Mouse (Mus musculus) heart, embryonic 10.5 days (tissue): ENCODE measurements around the gene Elmod2. TPM values are rescaled to one million over a fixed set of nuclear protein-coding genes. Genes with fewer than 3 reads are reported as not detected.

Experiments used
- DNase-seq: peaks from one replicate; pipeline ENCODE4 v3.0.0-alpha.2; 2017; ENCODE audit warnings: low spot score
- H3K27ac ChIP-seq: fragments of 300-500 bp; sonication (generic); 2 replicates; pipeline ENCODE4 v1.5.1; 2016; ENCODE audit warnings: mild to moderate bottlenecking
- H3K27me3 ChIP-seq: fragments of 300-500 bp; sonication (generic); 2 replicates; pipeline ENCODE4 v1.6.1; 2016; ENCODE audit warnings: mild to moderate bottlenecking; ENCODE audit not compliant: poor library complexity, insufficient read depth, severe bottlenecking
- H3K36me3 ChIP-seq: fragments of 300-500 bp; sonication (generic); 2 replicates; pipeline ENCODE4 v1.6.1; 2016; ENCODE audit warnings: mild to moderate bottlenecking, moderate library complexity
- H3K4me1 ChIP-seq: fragments of 300-500 bp; sonication (generic); 2 replicates; pipeline ENCODE4 v1.6.1; 2016; ENCODE audit warnings: mild to moderate bottlenecking
- H3K4me3 ChIP-seq: fragments of 300-500 bp; sonication (generic); 2 replicates; pipeline ENCODE4 v1.5.1; 2016; ENCODE audit warnings: mild to moderate bottlenecking, moderate library complexity
- H3K9me3 ChIP-seq: fragments of 300-500 bp; sonication (generic); 2 replicates; pipeline ENCODE4 v1.6.1; 2016; ENCODE audit warnings: mild to moderate bottlenecking, moderate library complexity
- WGBS: fragments of 180-500 bp; shearing (Covaris S2); methylation state at CpG from one replicate; pipeline ENCODE4 v1.1.7; 2016; 5-methylcytosine and 5-hydroxymethylcytosine counted together
- polyA plus RNA-seq: library from polyadenylated mRNA; unstranded; fragments of >200 nt; fragmentation: Nextera tagmentation; extraction: Ambion mirVana; gene quantifications from 2 replicates; pipeline ENCODE4 v1.2.1, GENCODE M21; 2016

Gene Elmod2
- polyA plus RNA-seq, result 14.5 and 15.4 TPM in 2 replicates

DNA sequence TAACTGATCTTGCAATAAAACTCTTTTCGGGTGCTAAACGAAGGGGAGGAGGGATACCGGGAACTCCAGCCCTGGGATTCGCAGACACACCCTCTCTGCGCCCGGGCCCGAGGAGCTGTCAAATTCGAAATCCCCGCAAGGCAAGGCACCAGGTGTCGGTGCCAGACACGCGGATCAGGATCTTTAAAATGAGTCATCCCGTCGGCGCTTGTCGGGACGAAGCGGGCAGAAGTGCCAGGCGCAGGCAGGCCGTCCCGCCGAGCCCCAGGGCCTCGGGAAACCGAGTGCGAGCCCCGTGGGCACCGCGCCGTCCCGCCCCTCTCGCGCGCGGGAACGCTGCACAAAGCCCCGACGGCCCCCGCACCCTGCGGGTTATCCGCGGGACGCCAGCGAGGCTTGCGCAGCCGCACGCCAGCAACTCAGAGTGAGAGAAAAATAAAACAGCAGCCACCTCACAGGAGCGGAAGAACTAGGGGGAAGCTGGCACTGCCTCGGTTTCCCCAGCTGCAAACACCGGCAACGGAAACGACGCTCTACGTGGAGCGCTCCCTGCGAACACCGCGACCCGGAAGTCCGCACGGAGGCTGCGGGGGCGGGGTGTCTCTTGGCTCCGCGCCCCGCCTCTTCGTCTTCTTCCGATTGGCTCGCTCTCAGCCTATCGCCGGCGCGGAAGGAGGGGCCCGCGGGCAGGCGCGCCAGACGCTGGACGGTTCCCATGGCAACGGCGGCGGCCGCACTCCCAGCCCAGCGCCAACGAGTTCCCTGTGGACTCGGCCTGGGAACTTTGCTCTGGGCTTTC, at the start of gene Elmod2:
Gene Elmod2 (minus strand): TSS at position 588 of the 799 bp plus-strand sequence.
- peaks cover 15% of the 10 kb centered on the region for H3K36me3 ChIP-seq
- DNase-seq, result peak; percentile 97
- H3K27me3 ChIP-seq, result peaks cover 14% of the 10 kb centered on the region; the same call in 1 of the 2 replicates
- H3K27ac ChIP-seq, result peak within 1 kb of the TSS; percentile 92
- H3K4me3 ChIP-seq, result peak within 1 kb of the TSS; percentile 97
- WGBS, result under 1% methylated on average over 79 of the region's 85 CpGs
- no peaks in the 10 kb centered on the region for H3K9me3 ChIP-seq
- H3K4me1 ChIP-seq, result no peaks in the 10 kb centered on the region

DNA sequence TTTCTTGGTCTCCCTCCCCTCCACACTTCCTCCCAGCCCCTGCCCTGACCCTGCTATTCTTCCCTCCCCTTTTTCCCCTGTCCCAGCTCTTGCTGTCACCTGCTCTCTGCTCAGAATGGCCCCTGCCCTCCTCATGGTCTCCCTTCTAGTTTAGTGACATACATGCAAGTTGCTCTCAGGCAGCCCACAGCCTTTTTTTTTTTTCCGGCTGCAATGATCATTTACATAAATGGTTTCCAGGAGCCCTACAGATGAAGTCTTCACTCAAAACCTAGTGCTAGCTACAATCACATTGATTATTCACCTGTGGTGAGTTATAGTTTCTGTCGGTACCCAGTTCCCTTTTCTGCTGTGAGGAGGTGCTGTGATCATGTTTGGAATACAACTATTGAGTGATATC, 48.7 kb upstream of the Elmod2 start:
- Histone ChIP-seq H3K27ac (no peak overlapping the region), H3K4me3 (no peak overlapping the region), H3K27me3 (no peaks in the 10 kb centered on the region), H3K36me3 (no peaks in the 10 kb centered on the region), H3K9me3 (no peaks in the 10 kb centered on the region), H3K4me1 (no peaks in the 10 kb centered on the region)
- DNase-seq, result no peak
- 81% methylated on average over 2 of the region's 2 CpGs for WGBS

DNA sequence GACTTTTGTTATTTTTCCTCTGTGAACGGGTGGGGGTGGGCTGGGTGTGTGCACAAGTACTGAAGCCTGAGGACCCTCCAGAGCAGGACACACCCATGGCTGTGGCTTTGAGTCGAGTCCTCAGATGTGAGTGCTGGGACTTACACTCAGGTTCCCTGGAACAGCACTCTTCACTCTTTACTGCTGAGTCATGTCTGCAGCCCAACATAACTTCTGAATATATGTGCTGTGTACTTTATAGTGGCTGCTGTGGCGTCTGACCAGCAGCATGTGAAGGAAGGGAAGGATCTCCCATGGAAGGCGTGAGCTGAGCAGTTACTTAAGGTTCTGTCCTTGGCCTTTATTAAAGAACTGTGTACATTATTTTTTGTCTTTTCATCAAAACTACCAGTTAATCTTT, 47.9 kb upstream of the Elmod2 start:
- WGBS, result 70% methylated on average over 4 of the region's 4 CpGs
- Histone ChIP-seq H3K4me1 (no peaks in the 10 kb centered on the region), H3K4me3 (no peak overlapping the region), H3K27ac (no peak overlapping the region), H3K27me3 (no peaks in the 10 kb centered on the region), H3K9me3 (no peaks in the 10 kb centered on the region), H3K36me3 (no peaks in the 10 kb centered on the region)
- no peak for DNase-seq

DNA sequence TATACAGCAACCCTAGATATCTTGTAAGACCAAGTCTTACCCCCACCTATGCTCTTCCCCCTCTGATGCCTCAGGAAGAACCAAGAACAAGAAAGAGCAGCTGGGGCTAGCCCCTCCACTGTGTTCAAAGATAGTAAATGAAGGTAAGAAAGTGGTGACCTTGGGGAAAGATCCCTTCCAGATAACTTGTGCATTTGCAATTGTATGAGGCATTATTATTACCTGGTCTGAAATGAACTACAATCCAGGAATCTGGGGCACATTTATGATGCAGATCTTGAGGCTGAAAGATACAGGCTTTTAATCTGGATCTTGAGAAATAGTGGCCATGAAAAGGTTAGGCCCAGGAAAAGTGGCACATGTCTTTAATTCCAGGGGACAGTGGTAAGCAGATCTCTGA, 44.9 kb upstream of the Elmod2 start:
- Histone ChIP-seq H3K4me3 (no peak overlapping the region), H3K27ac (no peak overlapping the region), H3K9me3 (no peaks in the 10 kb centered on the region), H3K36me3 (no peaks in the 10 kb centered on the region), H3K4me1 (no peaks in the 10 kb centered on the region), H3K27me3 (no peaks in the 10 kb centered on the region)
- no peak for DNase-seq

DNA sequence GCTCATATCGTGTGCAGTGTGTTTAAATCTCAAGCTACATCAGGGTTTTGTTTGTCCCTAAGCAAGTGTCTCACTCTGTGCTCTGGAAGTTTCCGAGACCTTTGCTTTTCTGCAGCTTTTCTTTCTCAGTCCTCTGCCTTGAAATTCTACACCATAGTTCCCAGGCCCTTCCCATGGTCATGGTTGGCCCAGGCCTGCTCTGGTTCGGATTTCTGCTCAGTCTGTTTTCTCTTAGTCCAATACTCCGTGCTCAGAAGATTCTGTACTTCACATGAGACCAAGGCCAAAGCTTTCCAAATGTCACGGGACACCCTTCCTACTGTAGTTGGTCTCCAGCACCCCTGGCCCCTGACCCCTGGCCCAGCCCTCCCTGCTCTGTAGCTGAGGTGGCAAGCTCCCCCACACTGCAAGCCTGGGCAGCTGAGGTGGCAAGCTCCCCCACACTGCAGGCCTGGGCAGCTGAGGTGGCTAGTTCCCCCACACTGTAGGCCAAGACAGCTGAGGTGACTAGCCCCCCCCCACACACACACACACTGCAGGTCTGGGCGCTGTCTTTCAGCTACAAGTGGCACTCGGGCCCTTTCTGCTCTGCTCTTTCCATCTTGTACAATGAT, 31.0 kb upstream of the Elmod2 start:
- H3K4me1 ChIP-seq, result no peaks in the 10 kb centered on the region
- H3K27me3 ChIP-seq, result no peaks in the 10 kb centered on the region
- 0 out of 2 replicates have a peak overlapping the region, but pooled peaks have one; percentile 36 for H3K27ac ChIP-seq
- no peak for DNase-seq
- H3K9me3 ChIP-seq, result no peaks in the 10 kb centered on the region
- H3K4me3 ChIP-seq, result no peak overlapping the region
- no peaks in the 10 kb centered on the region for H3K36me3 ChIP-seq
- 64% methylated on average over 7 of the region's 7 CpGs for WGBS

DNA sequence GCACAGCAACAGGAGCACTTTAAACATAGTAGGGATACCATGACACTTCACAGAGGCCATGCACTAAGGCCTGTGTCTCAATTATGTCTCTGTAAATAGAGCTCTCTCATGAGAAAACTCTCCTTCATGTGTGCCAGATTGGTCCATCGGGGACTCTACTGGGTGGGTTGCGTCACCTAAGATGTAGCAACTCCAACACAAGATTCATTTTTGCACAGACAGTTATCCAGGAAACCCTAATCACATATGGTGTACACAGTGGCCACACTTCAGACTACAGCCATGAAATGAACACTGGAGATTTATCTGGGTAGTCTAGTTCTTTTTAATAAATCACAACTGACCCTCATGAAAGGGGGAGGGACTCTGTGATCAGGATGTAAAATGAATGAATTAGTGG, 19.0 kb upstream of the Elmod2 start:
- no peaks in the 10 kb centered on the region for H3K36me3 ChIP-seq
- no peak overlapping the region for H3K4me3 ChIP-seq
- H3K9me3 ChIP-seq, result no peaks in the 10 kb centered on the region
- DNase-seq, result no peak
- 94% methylated on average over 2 of the region's 2 CpGs for WGBS
- H3K27ac ChIP-seq, result no peak overlapping the region
- H3K4me1 ChIP-seq, result no peaks in the 10 kb centered on the region
- peaks cover 12% of the 10 kb centered on the region for H3K27me3 ChIP-seq

DNA sequence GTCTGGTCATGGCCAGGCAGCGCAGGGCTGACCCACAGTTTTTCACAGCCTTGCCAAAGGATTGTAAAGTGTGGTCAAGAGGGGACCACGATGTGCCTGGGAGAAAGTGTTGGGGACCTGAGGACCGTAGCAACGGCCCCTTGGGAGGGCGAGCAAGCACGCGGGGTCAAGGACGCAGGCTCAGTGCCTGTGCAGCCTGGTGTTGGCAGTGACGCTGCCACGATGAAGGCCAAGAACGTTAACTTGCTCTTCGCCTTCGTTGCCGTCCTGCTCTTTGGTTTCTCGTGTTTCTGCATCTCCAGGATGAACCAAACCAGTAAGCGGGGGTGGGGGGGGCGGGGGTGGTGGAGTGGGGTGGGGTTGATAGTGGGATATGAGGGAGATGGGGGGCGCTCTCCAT, 16.0 kb upstream of the Elmod2 start, which contains the start of gene Mgat4d:
Gene Mgat4d (plus strand): TSS at position 209 of the 400 bp plus-strand sequence.
- no peak for DNase-seq
- H3K4me3 ChIP-seq, result no peak within 1 kb of the TSS
- 60% methylated on average over 18 of the region's 18 CpGs for WGBS

DNA sequence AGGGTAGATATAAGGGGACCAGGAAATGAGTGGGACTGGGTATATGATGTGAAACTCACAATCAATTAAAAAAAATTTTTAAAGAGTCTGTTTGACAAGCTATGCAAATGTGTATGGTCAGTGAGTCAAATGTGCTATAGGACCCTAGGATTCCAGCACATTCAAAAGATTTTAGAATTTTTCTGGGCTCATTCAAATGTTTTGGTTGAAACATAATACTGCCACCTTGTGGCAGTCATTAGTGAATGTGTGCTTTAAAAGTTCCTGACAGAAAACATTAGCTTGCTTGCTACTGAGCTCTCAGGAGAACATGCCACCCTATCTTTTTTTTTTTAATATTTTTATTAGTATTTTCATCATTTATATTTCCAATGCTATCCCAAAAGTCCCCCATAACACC, 10.4 kb upstream of the Elmod2 start:
- H3K36me3 ChIP-seq, result no peaks in the 10 kb centered on the region
- no peak overlapping the region for H3K27ac ChIP-seq
- no peaks in the 10 kb centered on the region for H3K9me3 ChIP-seq
- H3K4me3 ChIP-seq, result no peak overlapping the region
- no peaks in the 10 kb centered on the region for H3K4me1 ChIP-seq
- DNase-seq, result no peak
- H3K27me3 ChIP-seq, result peaks cover 1% of the 10 kb centered on the region

More for the DNA sequence above, 16.0 kb upstream of the Elmod2 start, which contains the start of gene Mgat4d:
- Histone ChIP-seq H3K27me3 (peaks cover 12% of the 10 kb centered on the region), H3K36me3 (no peaks in the 10 kb centered on the region), H3K4me1 (no peaks in the 10 kb centered on the region), H3K9me3 (no peaks in the 10 kb centered on the region), H3K27ac (no peak within 1 kb of the TSS)

DNA sequence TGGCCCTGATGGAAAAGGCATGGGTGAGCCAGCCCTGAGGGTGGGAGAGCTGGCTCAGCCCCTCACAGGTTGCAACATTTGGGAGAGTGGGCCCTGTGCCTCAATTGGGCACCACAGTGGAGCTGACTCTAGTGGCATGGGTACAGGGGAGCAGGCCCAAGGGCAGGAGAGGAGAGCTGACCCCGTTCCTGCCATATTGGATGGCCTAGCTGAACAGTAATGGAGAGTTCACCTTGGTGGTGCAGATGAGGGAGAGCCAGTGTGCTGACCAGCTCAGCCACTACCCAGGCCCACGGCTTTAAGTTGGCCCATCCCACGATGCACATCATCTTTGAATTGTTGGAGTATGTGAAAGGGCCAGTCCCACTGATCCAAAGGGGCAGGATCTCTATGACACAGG, 9.8 kb upstream of the Elmod2 start:
- no peaks in the 10 kb centered on the region for H3K36me3 ChIP-seq
- DNase-seq, result no peak
- H3K4me3 ChIP-seq, result no peak overlapping the region
- H3K27ac ChIP-seq, result no peak overlapping the region
- H3K9me3 ChIP-seq, result no peaks in the 10 kb centered on the region
- WGBS, result 75% methylated on average over 3 of the region's 3 CpGs
- no peaks in the 10 kb centered on the region; the same call in 1 of the 2 replicates for H3K27me3 ChIP-seq
- H3K4me1 ChIP-seq, result no peaks in the 10 kb centered on the region

DNA sequence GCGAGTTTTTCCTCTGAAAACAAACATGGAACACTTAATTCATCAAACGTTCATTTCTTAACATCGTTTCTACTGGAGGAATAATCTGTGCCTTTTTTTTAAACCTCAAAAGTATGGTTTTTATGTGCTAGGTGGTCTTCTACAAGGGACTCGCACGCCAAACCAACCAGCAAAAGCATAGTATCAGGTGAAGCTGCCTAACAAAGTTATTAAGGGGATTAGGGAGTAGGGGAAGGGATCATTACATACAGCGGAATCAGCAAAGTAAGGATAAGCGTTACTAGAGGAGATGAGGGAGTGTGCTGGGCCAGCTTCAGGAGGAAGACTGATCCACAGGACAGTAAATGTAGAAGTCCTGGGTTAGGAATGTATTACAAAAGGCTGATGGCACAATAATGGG, 578 bp upstream of the Elmod2 start:
- 6% methylated on average over 7 of the region's 7 CpGs for WGBS
- H3K4me3 ChIP-seq, result peak overlapping the region; percentile 97
- peaks cover 9% of the 10 kb centered on the region for H3K36me3 ChIP-seq
- H3K9me3 ChIP-seq, result no peaks in the 10 kb centered on the region
- no peak overlapping the region for H3K27ac ChIP-seq
- DNase-seq, result no peak
- peaks cover 14% of the 10 kb centered on the region; the same call in 1 of the 2 replicates for H3K27me3 ChIP-seq
- H3K4me1 ChIP-seq, result no peaks in the 10 kb centered on the region

DNA sequence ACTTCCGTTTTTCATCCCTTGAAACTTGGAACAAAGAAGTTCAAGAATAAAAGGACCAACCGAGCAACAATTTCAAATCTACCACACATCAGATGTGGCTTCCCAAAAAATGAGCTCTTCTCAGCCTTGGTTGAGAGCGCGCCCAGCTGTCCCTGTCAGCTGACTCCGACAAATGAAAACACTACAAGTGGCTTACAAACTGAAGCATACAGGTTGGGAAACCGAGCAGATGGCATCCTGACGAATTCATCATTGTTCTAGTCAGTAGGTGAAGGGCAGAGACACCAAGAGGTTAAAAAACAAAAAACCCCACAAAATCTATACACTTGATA, 753 bp downstream of the Elmod2 start:
- Histone ChIP-seq H3K4me1 (no peaks in the 10 kb centered on the region), H3K4me3 (peak overlapping the region; percentile 97), H3K27ac (peak overlapping the region; percentile 92; the same call in 1 of the 2 replicates), H3K9me3 (no peaks in the 10 kb centered on the region), H3K36me3 (peaks cover 17% of the 10 kb centered on the region), H3K27me3 (peaks cover 14% of the 10 kb centered on the region; the same call in 1 of the 2 replicates)
- DNase-seq, result no peak
- 9% methylated on average over 7 of the region's 7 CpGs for WGBS

DNA sequence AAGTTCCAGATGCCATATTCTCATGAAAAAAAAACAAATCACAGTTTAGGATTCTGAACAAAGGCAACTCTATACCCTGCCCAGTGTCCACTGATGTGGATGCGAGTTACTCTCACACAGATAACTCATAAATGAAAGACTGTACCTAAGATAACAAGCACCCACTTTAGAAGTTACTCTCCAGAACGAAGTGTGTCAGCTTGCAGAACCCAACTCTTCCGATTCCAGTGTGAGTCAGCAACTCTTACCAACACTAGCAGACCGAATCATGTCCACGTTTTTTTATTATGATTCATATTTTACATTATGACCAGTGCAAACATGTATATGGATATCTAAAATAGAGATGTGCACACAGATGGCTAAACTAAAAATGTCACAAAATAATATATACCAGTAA, 4.4 kb downstream of the Elmod2 start:
- H3K36me3 ChIP-seq, result peaks cover 17% of the 10 kb centered on the region
- WGBS, result 91% methylated on average over 5 of the region's 5 CpGs
- no peaks in the 10 kb centered on the region for H3K4me1 ChIP-seq
- H3K9me3 ChIP-seq, result no peaks in the 10 kb centered on the region
- no peak overlapping the region for H3K27ac ChIP-seq
- no peak for DNase-seq
- H3K27me3 ChIP-seq, result no peaks in the 10 kb centered on the region
- no peak overlapping the region for H3K4me3 ChIP-seq

DNA sequence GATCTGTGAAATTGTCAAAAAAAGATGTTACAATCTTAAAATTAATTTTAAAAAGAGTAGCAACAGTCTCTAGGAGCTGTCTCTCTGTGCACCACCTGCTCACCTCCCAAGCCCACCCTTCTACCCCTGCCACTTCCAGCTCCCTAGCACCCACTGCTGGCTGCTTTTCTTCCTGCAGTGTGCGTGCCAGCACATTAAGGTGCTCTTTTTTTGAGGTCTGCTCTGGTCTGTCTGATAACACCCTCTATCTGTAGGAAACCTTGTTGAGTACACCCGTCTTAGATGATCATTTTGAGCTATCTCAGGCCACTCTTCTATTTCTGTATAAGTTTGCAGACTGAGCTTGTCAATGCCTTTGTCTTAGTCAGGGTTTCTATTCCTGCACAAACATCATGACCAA, 9.2 kb downstream of the Elmod2 start:
- Histone ChIP-seq H3K9me3 (no peaks in the 10 kb centered on the region), H3K27ac (no peak overlapping the region), H3K4me3 (no peak overlapping the region), H3K4me1 (peaks cover 6% of the 10 kb centered on the region; the same call in 1 of the 2 replicates), H3K27me3 (no peaks in the 10 kb centered on the region), H3K36me3 (peaks cover 38% of the 10 kb centered on the region)
- 68% methylated on average over 2 of the region's 2 CpGs for WGBS
- no peak for DNase-seq
